Mouse (Mus musculus) cerebellum, adult 2 months (tissue): ENCODE results near the gene Grhl3.

ENCODE experiments used
- CTCF ChIP-seq: fragments of 200-500 bp; IDR thresholded peaks from 2 replicates; pipeline ENCODE4 v1.5.1; 2011; ENCODE audit warnings: low read depth, mild to moderate bottlenecking, control low read depth, low read length, moderate library complexity, borderline replicate concordance; ENCODE audit not compliant: insufficient read depth
- POLR2A ChIP-seq: fragments of 200-500 bp; IDR thresholded peaks from 2 replicates; pipeline ENCODE4 v1.6.1; 2011; ENCODE audit warnings: low read length, control low read depth, borderline replicate concordance; ENCODE audit not compliant: insufficient read depth

GRCm38 (mm10) chr4:135570152-135571036 lies 3.0 kb downstream of the Grhl3 start:
- no peak for TF ChIP-seq CTCF
- TF ChIP-seq POLR2A: no peak
